Mouse (Mus musculus) spleen, adult 18-20 months (tissue): ENCODE measurements around the gene Adamts3.

Experiments
- DNase-seq, 2 experiments: peaks; one replicate each; pipeline ENCODE4 v3.0.0; 2022; ENCODE audit warnings: mixed read lengths in 2 of 2

Gene Adamts3

DNA sequence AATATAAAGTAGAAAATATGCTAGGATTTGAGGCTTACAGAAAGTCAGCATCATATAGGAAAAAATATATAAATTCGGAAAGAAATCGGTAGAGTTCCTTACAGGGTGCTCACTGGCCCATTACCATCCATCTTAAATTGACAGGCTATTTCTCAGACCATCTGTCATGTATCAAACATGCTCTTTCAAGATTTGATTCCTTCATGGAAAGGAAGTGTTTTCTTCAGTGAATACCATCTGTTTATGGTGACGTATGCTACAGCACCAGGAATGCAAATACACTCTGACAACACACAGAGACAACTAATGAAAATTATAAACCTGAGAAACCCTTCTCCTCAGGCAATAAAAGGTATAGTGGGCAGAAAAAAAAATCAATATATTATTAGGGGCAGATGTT is 68.6 kb downstream of the Adamts3 start:
- DNase-seq: no peak

DNA sequence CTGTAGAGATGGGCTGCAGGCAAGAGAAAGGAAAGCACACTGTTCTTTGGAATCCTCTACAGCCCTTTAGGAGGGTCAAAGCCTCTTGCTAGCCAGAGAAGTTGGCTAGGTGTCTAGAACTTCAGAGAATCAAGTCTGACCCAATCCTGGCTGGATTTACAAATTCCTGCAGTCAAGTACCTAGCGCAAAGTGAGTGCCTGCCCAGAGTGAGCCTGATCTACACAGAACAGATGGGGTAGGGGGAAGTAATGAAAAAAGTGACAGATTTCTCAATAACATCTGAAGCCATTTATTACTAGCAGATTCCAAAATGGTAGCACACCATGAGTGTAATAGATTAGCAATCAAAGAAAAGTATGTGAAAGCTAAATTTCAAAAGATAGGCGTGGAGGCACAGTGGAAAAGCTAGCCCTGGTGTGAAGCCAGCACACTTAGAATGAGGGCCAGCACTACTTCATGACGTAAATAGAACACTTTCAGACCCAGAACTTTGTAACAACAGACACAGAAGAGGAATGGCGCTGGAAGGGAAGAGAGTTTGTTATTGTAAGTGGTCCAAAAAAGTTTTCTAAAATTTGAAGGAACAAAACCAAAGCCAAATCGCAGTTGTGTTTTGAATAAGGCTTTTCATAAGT is 82.8 kb downstream of the Adamts3 start:
- no peak for DNase-seq

DNA sequence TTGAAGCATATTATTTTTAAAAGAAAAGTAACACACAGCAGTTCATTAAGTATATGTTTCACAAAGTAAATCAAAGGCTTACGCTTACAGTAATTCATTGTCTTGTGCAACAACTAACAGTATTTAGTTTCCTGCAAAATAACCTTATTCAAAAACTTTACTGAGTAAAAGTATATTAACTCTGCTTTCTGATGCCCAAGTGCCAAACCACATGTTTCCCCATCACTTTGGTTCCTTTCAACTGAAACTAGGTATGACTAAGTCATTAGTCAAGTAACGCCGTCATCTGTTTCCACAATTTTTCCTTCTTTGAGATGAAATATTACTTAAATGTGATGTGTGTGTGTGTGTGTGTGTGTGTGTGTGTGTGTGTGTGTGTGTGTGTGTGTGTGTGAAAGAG is 89.4 kb downstream of the Adamts3 start:
- DNase-seq: no peak

DNA sequence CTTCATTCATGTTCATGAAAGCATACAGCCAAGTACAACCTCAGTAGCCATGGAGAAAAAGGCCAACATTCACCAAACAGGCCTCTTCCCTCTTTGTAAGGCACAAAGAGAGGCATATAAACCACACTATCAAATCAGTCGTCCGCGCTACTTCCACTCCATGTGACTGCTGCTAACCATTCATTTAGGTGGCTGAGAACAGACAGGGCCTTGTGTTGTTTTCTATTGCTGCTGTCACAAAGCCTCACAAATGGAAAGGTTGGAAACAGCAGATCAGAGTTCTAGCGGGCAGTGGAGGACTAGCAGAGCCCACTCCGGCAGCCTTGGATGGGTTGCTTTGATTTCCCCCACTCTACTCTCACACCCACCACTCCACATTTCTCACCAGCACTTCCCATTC is 98.5 kb downstream of the Adamts3 start:
- no peak for DNase-seq

- DNase-seq: no peak
Measured at GRCm38 (mm10) chr5:89779823-89780222, 103.3 kb downstream of the Adamts3 start.

DNA sequence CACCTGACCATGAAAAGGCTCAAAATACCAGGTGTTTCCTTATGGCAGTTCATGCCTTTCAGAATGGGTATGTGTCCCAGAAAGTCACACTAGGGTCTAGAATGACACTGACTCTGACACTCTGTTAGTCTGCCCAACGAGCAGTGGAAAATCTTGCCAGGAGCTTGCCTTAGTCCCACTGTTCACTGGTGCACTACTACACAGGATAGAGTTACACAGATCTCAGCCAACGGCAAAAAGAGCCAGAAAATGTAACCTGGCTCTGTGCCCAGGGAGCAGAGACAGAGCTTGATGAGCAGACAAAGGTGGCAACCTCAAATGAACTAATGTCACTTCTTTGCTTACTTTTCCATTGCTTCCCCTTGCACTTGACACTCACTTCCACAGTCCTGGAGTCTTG is 104.5 kb downstream of the Adamts3 start:
- no peak for DNase-seq

DNA sequence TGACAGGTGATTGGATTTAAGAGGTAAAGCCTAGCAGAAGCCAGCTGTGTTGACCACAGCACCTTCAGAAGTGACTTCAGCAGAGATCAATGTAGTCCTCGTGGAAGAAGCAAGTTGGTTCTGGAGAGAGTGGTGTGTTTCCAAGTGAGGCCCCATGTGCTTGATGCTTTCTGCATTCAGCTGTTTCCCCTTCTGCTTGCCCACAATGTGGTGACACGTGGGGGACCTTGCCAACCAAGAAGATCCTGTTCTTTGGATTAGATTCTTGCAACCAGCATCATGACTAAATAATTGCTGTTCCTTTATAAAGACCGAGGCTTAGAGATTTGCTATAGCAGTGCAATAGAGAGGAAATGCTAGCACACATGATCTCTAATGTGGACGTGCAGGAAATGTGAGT is 105.7 kb downstream of the Adamts3 start:
- no peak for DNase-seq

DNA sequence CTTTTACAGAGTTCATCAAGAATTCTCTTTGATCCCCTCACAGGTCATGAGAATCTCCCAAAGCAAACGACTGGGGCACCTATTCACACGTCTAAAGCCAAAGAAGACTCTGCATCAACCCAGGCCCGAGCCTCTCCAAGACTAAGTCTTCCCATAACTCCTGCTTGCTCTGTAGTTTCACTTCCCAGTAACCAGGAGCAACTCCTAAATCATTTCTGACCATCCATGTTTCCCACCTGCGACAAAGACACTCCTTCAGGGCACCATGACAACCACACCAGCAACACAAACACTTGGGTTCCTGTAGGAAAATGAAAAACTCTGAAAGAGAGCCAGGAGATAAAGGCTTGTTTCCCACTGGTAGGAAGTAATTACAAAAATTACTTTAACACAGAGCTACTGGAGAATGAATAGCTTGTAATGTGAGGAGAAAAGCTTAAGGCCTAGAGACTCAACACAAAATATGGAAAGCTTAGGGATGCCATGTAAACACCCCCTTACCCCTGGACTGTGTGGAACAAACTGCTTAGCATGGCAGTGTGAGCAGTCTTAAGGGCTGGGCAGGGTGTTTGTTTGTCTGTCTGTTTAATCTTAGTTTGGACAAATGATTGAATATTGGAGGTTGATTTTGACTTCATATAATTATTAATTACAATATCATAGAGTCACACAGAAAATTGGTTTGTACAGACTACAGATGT is 112.3 kb downstream of the Adamts3 start:
- DNase-seq: no peak

- no peak for DNase-seq
Measured at GRCm38 (mm10) chr5:89763189-89764187, 119.6 kb downstream of the Adamts3 start.

- no peak for DNase-seq
Measured at GRCm38 (mm10) chr5:89760368-89760767, 122.8 kb downstream of the Adamts3 start.

GRCm38 (mm10) chr5:89751836-89752235 is 131.3 kb downstream of the Adamts3 start:
- no peak for DNase-seq

- no peak for DNase-seq
Measured at GRCm38 (mm10) chr5:89748185-89748884, 134.8 kb downstream of the Adamts3 start.

- no peak for DNase-seq
Measured at GRCm38 (mm10) chr5:89747149-89747659, 135.9 kb downstream of the Adamts3 start.

DNA sequence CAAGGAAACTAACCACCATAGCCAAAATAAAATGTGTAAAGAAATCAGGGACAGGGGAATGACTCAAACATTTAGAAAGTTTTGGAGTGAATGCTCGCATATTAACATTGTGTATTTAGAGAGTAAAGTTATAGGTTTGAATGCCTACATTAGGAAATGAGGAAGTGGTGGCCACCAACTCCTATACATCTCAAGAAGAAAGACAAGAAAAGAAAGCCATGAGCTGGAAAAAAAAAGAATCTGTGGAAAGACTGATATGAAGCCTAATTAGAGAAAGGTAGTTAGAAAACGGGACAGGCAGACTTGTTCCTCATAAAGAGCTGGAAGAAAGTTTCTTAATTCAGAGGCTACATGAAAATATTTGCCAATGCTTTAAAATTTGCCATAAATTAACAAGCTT is 138.0 kb downstream of the Adamts3 start:
- DNase-seq: no peak

GRCm38 (mm10) chr5:89734759-89735158 is 148.4 kb downstream of the Adamts3 start:
- no peak for DNase-seq

- DNase-seq: no peak
Measured at GRCm38 (mm10) chr5:89730411-89730810, 152.7 kb downstream of the Adamts3 start.

GRCm38 (mm10) chr5:89728117-89728516 is 155.0 kb downstream of the Adamts3 start:
- DNase-seq: no peak

GRCm38 (mm10) chr5:89727497-89728057 is 155.6 kb downstream of the Adamts3 start:
- DNase-seq: no peak

GRCm38 (mm10) chr5:89714552-89714951 is 168.6 kb downstream of the Adamts3 start:
- DNase-seq: no peak

- DNase-seq: no peak
Measured at GRCm38 (mm10) chr5:89711116-89711859, 171.8 kb downstream of the Adamts3 start.

- no peak for DNase-seq
Measured at GRCm38 (mm10) chr5:89709459-89709858, 173.7 kb downstream of the Adamts3 start.
